Mouse (Mus musculus) hindbrain, embryonic 11.5 days (tissue): Measurements from ENCODE around the gene Mtif3. TPM values are rescaled to one million over a fixed set of nuclear protein-coding genes. Genes with fewer than 3 reads are reported as not detected.

Experiments
- ATAC-seq: fragments of 200-750 bp; cut with Nextera tagmentation; 2 replicates; pipeline ENCODE4 v1.8.0; 2017; ENCODE audit warnings: mild to moderate bottlenecking, moderate TSS enrichment, moderate library complexity; ENCODE audit not compliant: low FRiP score
- DNase-seq: peaks from one replicate; pipeline ENCODE4 v3.0.0-alpha.2; 2015; ENCODE audit warnings: low spot score
- H3K27ac ChIP-seq: fragments of 300-500 bp; sonication (generic); 2 replicates; pipeline ENCODE4 v1.5.1; 2014; ENCODE audit warnings: mild to moderate bottlenecking, low read depth, low read length
- H3K27me3 ChIP-seq: fragments of 300-500 bp; sonication (generic); 2 replicates; pipeline ENCODE4 v1.6.1; 2014; ENCODE audit warnings: mild to moderate bottlenecking, low read length, moderate library complexity, mixed read lengths; ENCODE audit not compliant: control insufficient read depth, insufficient read depth
- H3K36me3 ChIP-seq: fragments of 300-500 bp; sonication (generic); 2 replicates; pipeline ENCODE4 v1.6.1; 2014; ENCODE audit warnings: mild to moderate bottlenecking, low read length, moderate library complexity, mixed read lengths; ENCODE audit not compliant: control insufficient read depth, insufficient read depth
- H3K4me1 ChIP-seq: fragments of 300-500 bp; sonication (generic); replicated peaks from 2 replicates; pipeline ENCODE4 v1.6.1; 2014; ENCODE audit warnings: low read length, mixed read lengths; ENCODE audit not compliant: control insufficient read depth, insufficient read depth
- H3K4me2 ChIP-seq: fragments of 300-500 bp; sonication (generic); replicated peaks from 2 replicates; pipeline ENCODE4 v1.6.1; 2014; ENCODE audit warnings: mild to moderate bottlenecking, low read depth, low read length
- H3K4me3 ChIP-seq: fragments of 300-500 bp; sonication (generic); 2 replicates; pipeline ENCODE4 v1.5.1; 2014; ENCODE audit warnings: low read depth, low read length
- H3K9ac ChIP-seq: fragments of 300-500 bp; sonication (generic); 2 replicates; pipeline ENCODE4 v1.6.1; 2014; ENCODE audit warnings: low read depth, low read length
- H3K9me3 ChIP-seq: fragments of 300-500 bp; sonication (generic); 2 replicates; pipeline ENCODE4 v1.6.1; 2016; ENCODE audit warnings: low read length; ENCODE audit not compliant: control insufficient read depth
- WGBS: fragments of 180-500 bp; shearing (Covaris S2); extraction: QIAGEN DNeasy Blood & Tissue Kit; methylation state at CpG from one replicate; pipeline ENCODE4 v1.1.7; 2014; 5-methylcytosine and 5-hydroxymethylcytosine counted together
- polyA plus RNA-seq: library from polyadenylated mRNA; unstranded; fragments of >200 nt; fragmentation: Nextera tagmentation; extraction: Ambion mirVana; gene quantifications from 2 replicates; pipeline ENCODE4 v1.2.1, GENCODE M21; 2014

Gene Mtif3
- polyA plus RNA-seq, 1 experiment from 2014 or later: 26.1 TPM

GRCm38 (mm10) chr5:146968695-146969393 lies 5.2 kb upstream of the Mtif3 start:
- ATAC-seq (no peak), DNase-seq (no peak)
- no peak overlapping the region for H3K9ac ChIP-seq
- no peak overlapping the region for H3K4me2 ChIP-seq
- H3K27ac ChIP-seq: no peak overlapping the region
- no peaks in the 10 kb centered on the region for H3K9me3 ChIP-seq
- no peak overlapping the region for H3K4me3 ChIP-seq
- H3K36me3 ChIP-seq: no peaks in the 10 kb centered on the region
- no peaks in the 10 kb centered on the region for H3K27me3 ChIP-seq
- H3K4me1 ChIP-seq: no peaks in the 10 kb centered on the region
- WGBS: 38% methylated on average over 13 of the region's 13 CpGs

- Histone ChIP-seq H3K4me1 (no peaks in the 10 kb centered on the region), H3K36me3 (no peaks in the 10 kb centered on the region), H3K27ac (no peak overlapping the region), H3K9me3 (no peaks in the 10 kb centered on the region), H3K4me3 (peak overlapping the region; percentile 85), H3K9ac (peak overlapping the region; percentile 51), H3K27me3 (no peaks in the 10 kb centered on the region), H3K4me2 (peak overlapping the region; percentile 39)
- ATAC-seq: peak; percentile 34; the same call in 1 of the 2 replicates
- 56% methylated on average over 8 of the region's 8 CpGs for WGBS
- no peak for DNase-seq
Measured at GRCm38 (mm10) chr5:146963937-146964278, 308 bp upstream of the Mtif3 start.

DNA sequence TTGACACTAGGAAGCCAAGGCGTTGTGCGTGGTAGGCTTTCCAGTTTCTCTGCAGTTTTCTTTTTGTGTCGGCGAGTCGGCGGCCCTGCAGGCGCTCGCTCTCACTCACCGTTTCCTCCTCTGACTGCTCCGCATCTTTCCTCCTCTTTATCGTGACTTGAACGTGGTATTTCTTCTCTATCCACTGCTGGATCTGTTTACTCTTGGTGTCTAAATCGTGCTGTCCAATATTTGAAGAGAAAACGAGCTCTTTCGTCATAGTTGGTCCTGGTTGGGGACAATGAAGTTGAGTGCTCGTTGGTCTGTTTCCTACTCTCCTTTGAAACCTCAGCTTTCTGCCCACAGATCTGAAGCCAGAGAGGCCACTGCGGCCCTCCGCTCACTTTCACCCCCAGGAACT lies 6.9 kb downstream of the Mtif3 start:
- Histone ChIP-seq H3K27ac (no peak overlapping the region), H3K4me2 (no peak overlapping the region), H3K36me3 (peaks cover 12% of the 10 kb centered on the region), H3K4me3 (no peak overlapping the region), H3K27me3 (no peaks in the 10 kb centered on the region), H3K9me3 (no peaks in the 10 kb centered on the region), H3K4me1 (no peaks in the 10 kb centered on the region), H3K9ac (no peak overlapping the region)
- no peak for DNase-seq
- no peak for ATAC-seq
- 91% methylated on average over 18 of the region's 18 CpGs for WGBS

DNA sequence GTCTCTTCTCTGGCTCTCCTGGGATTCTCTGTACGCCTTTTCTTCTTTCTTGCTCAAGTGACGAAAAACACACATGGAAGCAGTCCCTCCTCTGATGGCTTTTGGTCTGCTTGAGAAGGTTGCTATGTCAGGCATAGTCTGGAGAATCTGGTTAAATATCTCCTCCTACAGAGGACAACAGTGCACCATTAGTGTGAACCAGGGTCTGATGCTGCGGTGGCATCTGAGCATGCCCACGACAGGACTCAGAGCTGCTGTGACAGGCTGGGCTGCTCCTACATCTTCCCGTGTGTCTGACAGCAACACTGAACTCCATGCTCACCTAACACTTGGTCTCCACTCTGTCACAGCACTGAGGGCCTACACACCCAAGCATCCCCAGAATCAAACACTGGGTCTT lies 7.9 kb downstream of the Mtif3 start:
- Histone ChIP-seq H3K27me3 (no peaks in the 10 kb centered on the region), H3K27ac (no peak overlapping the region), H3K4me2 (no peak overlapping the region), H3K4me3 (no peak overlapping the region), H3K9me3 (no peaks in the 10 kb centered on the region), H3K9ac (no peak overlapping the region), H3K36me3 (peaks cover 12% of the 10 kb centered on the region), H3K4me1 (no peaks in the 10 kb centered on the region)
- ATAC-seq (no peak), DNase-seq (no peak)
- 88% methylated on average over 5 of the region's 5 CpGs for WGBS

DNA sequence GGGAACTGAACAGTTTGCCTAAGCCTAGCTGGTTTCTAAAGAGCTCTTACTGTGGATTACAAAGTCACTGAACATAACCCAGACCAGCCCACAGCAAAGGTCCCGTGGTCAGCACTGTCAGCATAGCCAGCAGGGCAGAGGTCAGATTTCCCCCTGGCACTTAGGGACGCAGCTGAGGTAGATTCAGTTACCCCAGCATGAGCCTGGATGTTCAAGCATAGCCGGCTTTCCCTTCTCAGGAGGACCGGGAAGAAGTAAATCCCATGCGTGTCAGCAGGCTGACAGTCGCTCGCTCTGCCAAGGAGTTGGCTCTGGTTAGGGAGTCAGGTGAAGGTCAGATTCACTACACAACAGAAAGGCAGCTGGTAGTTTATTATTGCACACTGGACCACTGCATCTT lies 9.0 kb downstream of the Mtif3 start:
- Histone ChIP-seq H3K27me3 (no peaks in the 10 kb centered on the region), H3K9me3 (no peaks in the 10 kb centered on the region), H3K4me3 (no peak overlapping the region), H3K36me3 (peaks cover 12% of the 10 kb centered on the region), H3K27ac (no peak overlapping the region), H3K9ac (no peak overlapping the region), H3K4me1 (no peaks in the 10 kb centered on the region), H3K4me2 (no peak overlapping the region)
- ATAC-seq (no peak), DNase-seq (no peak)
- 91% methylated on average over 7 of the region's 7 CpGs for WGBS

DNA sequence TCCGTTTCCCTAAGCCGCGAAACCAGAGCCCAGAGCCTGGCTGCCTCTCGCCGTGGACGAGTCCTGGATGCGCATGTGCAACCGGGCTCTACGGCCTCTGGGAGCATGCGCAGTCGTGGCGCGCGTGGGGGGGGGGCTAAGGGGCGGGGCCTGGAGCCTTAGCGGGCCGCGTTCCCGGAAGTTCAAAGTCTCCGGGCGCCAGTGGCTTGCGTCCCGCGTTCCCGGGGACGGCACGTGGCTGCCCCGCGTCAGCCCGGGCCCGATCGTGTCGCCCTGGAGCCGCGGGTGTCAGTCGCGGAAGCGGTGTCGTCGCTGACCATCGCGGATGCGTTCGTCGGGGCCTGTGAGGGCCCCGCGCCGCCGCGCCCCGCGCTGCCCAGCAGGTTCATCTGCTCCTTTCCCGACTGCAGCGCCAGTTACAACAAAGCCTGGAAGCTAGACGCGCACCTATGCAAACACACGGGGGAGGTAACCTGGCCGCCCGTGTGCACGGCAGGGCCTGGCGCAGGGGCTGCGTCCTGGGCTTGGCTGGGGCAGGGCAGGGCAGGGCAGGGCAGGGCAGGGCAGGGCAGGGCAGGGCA lies 15.0 kb downstream of the Mtif3 start, which contains the start of gene Gtf3a:
Gene Gtf3a (plus strand): TSS at position 150 of the 581 bp plus-strand sequence.
- Histone ChIP-seq H3K36me3 (peaks cover 9% of the 10 kb centered on the region), H3K9ac (peak within 1 kb of the TSS; percentile 88), H3K4me3 (peak within 1 kb of the TSS; percentile 83), H3K4me2 (peak within 1 kb of the TSS; percentile 91), H3K9me3 (no peaks in the 10 kb centered on the region), H3K4me1 (0 out of 2 replicates have a peak, but pooled peaks cover 3% of the 10 kb centered on the region), H3K27me3 (no peaks in the 10 kb centered on the region), H3K27ac (no peak within 1 kb of the TSS)
- under 1% methylated on average over 41 of the region's 62 CpGs for WGBS
- DNase-seq: peak; percentile 96
- ATAC-seq: peak; percentile 92

DNA sequence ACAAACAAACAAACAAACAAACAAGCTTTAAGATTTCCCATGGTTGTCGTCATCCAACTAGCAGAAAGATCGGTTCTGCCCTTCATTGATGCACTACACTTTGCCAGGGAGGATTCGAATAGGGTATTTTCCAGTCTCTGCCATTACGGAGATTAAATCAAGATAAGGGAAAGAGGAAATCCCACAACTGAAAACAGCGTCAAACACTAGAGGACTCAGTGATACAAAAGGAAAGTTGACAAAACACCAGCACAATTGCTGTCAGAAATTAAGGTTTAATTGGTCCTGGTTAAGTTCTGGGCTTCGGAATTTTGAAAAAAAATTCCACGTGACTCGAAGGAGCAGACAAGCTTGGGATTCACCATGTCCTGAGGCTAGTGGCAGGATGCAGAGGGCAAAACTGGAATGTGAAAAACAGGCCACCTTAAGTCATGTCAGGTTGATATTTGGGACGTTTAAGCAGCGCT lies 15.5 kb downstream of the Mtif3 start:
- ATAC-seq (peak; percentile 34; the same call in 1 of the 2 replicates), DNase-seq (no peak)
- Histone ChIP-seq H3K9ac (peak overlapping the region; percentile 88), H3K9me3 (no peaks in the 10 kb centered on the region), H3K4me3 (peak overlapping the region; percentile 83), H3K4me2 (peak overlapping the region; percentile 91), H3K36me3 (peaks cover 9% of the 10 kb centered on the region), H3K4me1 (0 out of 2 replicates have a peak, but pooled peaks cover 3% of the 10 kb centered on the region), H3K27me3 (no peaks in the 10 kb centered on the region), H3K27ac (no peak overlapping the region)
- WGBS: 33% methylated on average over 10 of the region's 10 CpGs

DNA sequence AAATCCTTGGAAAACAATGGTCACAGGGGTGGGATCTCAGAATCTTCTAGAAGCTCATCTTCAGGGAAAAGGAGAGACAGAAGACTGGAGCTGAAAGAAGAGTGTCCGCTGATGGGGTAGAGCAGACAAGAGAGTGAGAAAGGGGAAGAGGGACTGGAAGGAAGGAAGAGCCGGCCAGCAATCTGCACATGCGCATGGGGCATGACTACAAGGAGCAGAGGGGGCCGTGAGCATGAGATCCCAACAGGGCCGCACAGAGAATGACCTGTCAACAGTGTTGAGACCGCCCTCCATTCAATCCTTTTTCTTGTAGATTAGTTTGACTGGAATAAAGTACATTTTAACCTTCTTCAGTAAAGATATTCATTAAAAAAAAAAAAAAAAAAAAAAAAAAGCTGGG lies 16.1 kb downstream of the Mtif3 start:
- H3K27me3 ChIP-seq: no peaks in the 10 kb centered on the region
- H3K4me2 ChIP-seq: no peak overlapping the region
- 89% methylated on average over 6 of the region's 6 CpGs for WGBS
- DNase-seq: no peak
- no peak overlapping the region for H3K9ac ChIP-seq
- no peaks in the 10 kb centered on the region for H3K9me3 ChIP-seq
- no peak overlapping the region for H3K4me3 ChIP-seq
- 0 out of 2 replicates have a peak, but pooled peaks cover 3% of the 10 kb centered on the region for H3K4me1 ChIP-seq
- no peak for ATAC-seq
- no peak overlapping the region for H3K27ac ChIP-seq
- H3K36me3 ChIP-seq: peaks cover 5% of the 10 kb centered on the region; the same call in 1 of the 2 replicates

- 0 out of 2 replicates have a peak, but pooled peaks cover 3% of the 10 kb centered on the region for H3K4me1 ChIP-seq
- H3K4me3 ChIP-seq: no peak overlapping the region
- H3K36me3 ChIP-seq: 0 out of 2 replicates have a peak, but pooled peaks cover under 1% of the 10 kb centered on the region
- H3K27me3 ChIP-seq: no peaks in the 10 kb centered on the region
- H3K4me2 ChIP-seq: no peak overlapping the region
- no peak overlapping the region for H3K9ac ChIP-seq
- H3K9me3 ChIP-seq: no peaks in the 10 kb centered on the region
- H3K27ac ChIP-seq: no peak overlapping the region
- ATAC-seq: no peak
- DNase-seq: no peak
- WGBS: 90% methylated on average over 9 of the region's 9 CpGs
Measured at GRCm38 (mm10) chr5:146946682-146947081, 16.9 kb downstream of the Mtif3 start.
